Mouse (Mus musculus) intestine, embryonic 14.5 days (tissue): ENCODE measurements at regions not wholly inside any gene's neighbourhood (a gene's known extent, or its start where the extent isn't known, plus 50 kb on each side); places are given as distances from the start of the nearest gene placed in this dataset.
A peak's percentile ranks its signal among the peaks of the same experiment; 100 is the strongest.

Experiments
- ATAC-seq: fragments of 200-750 bp; cut with Nextera tagmentation; replicated peaks from 2 replicates; pipeline ENCODE4 v1.8.0; 2017; ENCODE audit warnings: low read depth, moderate number of reproducible peaks, moderate TSS enrichment, moderate library complexity; ENCODE audit not compliant: low FRiP score, low TSS enrichment
- DNase-seq: peaks from one replicate; pipeline ENCODE4 v3.0.0-alpha.2; 2018; ENCODE audit warnings: low spot score
- H3K27ac ChIP-seq: fragments of 300-500 bp; sonication (generic); 2 replicates; pipeline ENCODE4 v1.5.1; 2014; ENCODE audit warnings: low read depth, mild to moderate bottlenecking, control low read depth
- H3K27me3 ChIP-seq: fragments of 300-500 bp; sonication (generic); replicated peaks from 2 replicates; pipeline ENCODE4 v1.6.1; 2014; ENCODE audit warnings: low read length, control low read depth; ENCODE audit not compliant: control insufficient read depth, insufficient read depth
- H3K36me3 ChIP-seq: fragments of 300-500 bp; sonication (generic); 2 replicates; pipeline ENCODE4 v1.6.1; 2014; ENCODE audit warnings: low read length, control low read depth; ENCODE audit not compliant: control insufficient read depth, insufficient read depth
- H3K4me1 ChIP-seq: fragments of 300-500 bp; sonication (generic); replicated peaks from 2 replicates; pipeline ENCODE4 v1.6.1; 2014; ENCODE audit warnings: low read length, control low read depth, mixed read lengths; ENCODE audit not compliant: control insufficient read depth, insufficient read depth
- H3K4me2 ChIP-seq: fragments of 300-500 bp; sonication (generic); 2 replicates; pipeline ENCODE4 v1.6.1; 2014; ENCODE audit warnings: low read length
- H3K4me3 ChIP-seq: fragments of 300-500 bp; sonication (generic); 2 replicates; pipeline ENCODE4 v1.5.1; 2014; ENCODE audit warnings: low read depth, low read length, control low read depth, mixed read lengths
- H3K9ac ChIP-seq: fragments of 300-500 bp; sonication (generic); 2 replicates; pipeline ENCODE4 v1.6.1; 2014; ENCODE audit warnings: mild to moderate bottlenecking, low read length
- H3K9me3 ChIP-seq: fragments of 300-500 bp; sonication (generic); 2 replicates; pipeline ENCODE4 v1.6.1; 2016; ENCODE audit warnings: low read length, control low read depth; ENCODE audit not compliant: control insufficient read depth
- WGBS: fragments of 180-500 bp; shearing (Covaris S2); extraction: QIAGEN DNeasy Blood & Tissue Kit; methylation state at CpG from one replicate; pipeline ENCODE4 v1.1.7; 2014; 5-methylcytosine and 5-hydroxymethylcytosine counted together

GRCm38 (mm10) chr3:73435241-73435640 is 273.0 kb downstream of the Bche start:
- no peaks in the 10 kb centered on the region for H3K36me3 ChIP-seq
- 69% methylated on average over 2 of the region's 2 CpGs for WGBS
- no peaks in the 10 kb centered on the region for H3K9me3 ChIP-seq
- no peak overlapping the region for H3K9ac ChIP-seq
- no peak overlapping the region for H3K4me3 ChIP-seq
- DNase-seq, result no peak
- no peak for ATAC-seq
- H3K4me1 ChIP-seq, result no peaks in the 10 kb centered on the region
- H3K27me3 ChIP-seq, result no peaks in the 10 kb centered on the region
- H3K4me2 ChIP-seq, result no peak overlapping the region
- H3K27ac ChIP-seq, result no peak overlapping the region

DNA sequence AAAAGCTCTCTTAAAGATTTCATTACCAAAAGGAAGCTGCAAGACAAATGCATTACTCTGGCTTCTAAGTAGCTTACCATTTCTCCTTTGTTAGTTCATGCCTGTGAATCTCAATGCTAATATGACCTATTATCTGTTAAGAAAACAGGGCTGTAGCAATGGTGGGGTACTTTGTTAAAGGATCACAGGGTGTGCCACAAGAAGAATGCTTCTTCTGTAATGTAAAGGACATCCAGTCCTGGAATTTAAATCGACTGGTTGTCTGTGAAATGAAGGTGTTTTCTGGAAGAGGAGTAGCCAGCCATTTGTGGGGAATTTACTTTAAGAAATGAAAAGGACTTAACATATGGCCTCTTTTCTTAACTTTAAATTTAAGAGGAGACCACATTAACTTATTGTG is 273.9 kb downstream of the Bche start:
- Histone ChIP-seq H3K4me2 (no peak overlapping the region), H3K36me3 (no peaks in the 10 kb centered on the region), H3K4me1 (no peaks in the 10 kb centered on the region), H3K27ac (no peak overlapping the region), H3K9ac (no peak overlapping the region), H3K4me3 (no peak overlapping the region), H3K9me3 (no peaks in the 10 kb centered on the region), H3K27me3 (no peaks in the 10 kb centered on the region)
- ATAC-seq (no peak), DNase-seq (no peak)
- WGBS, result 68% methylated on average over 1 of the region's 1 CpGs

GRCm38 (mm10) chr3:73409929-73410522 is 298.2 kb downstream of the Bche start:
- Histone ChIP-seq H3K4me3 (no peak overlapping the region), H3K9me3 (no peaks in the 10 kb centered on the region), H3K4me2 (no peak overlapping the region), H3K27ac (no peak overlapping the region), H3K36me3 (no peaks in the 10 kb centered on the region), H3K27me3 (no peaks in the 10 kb centered on the region), H3K9ac (no peak overlapping the region), H3K4me1 (no peaks in the 10 kb centered on the region)
- no peak for DNase-seq
- WGBS, result 83% methylated on average over 4 of the region's 4 CpGs
- ATAC-seq, result no peak

DNA sequence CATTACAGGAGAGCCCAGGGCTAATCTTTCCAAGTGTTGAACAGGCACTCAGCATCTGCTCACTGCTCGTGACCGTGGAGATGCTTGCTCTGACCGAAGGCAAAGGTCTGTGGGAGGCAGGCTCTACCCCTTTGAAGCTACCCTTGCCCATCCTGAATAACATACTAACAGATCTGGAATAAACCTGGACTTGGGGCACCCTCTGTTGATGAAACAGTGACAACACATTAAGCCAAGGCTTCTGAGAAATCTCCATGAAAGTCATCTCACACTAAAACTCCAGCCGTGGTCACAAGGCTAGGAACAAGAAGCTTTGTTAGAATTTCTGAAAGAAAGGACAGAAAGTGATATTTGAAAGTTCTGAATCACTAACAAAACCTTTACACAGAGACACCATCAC is 306.8 kb downstream of the Bche start:
- WGBS, result 87% methylated on average over 4 of the region's 4 CpGs
- Histone ChIP-seq H3K36me3 (no peaks in the 10 kb centered on the region), H3K4me2 (no peak overlapping the region), H3K9me3 (no peaks in the 10 kb centered on the region), H3K9ac (no peak overlapping the region), H3K4me1 (no peaks in the 10 kb centered on the region), H3K27me3 (no peaks in the 10 kb centered on the region), H3K4me3 (no peak overlapping the region), H3K27ac (no peak overlapping the region)
- no peak for ATAC-seq
- DNase-seq, result no peak

- H3K4me1 ChIP-seq, result no peaks in the 10 kb centered on the region
- DNase-seq (no peak), ATAC-seq (no peak)
- no peak overlapping the region for H3K27ac ChIP-seq
- H3K27me3 ChIP-seq, result no peaks in the 10 kb centered on the region
- H3K9ac ChIP-seq, result no peak overlapping the region
- H3K4me2 ChIP-seq, result no peak overlapping the region
- 58% methylated on average over 4 of the region's 4 CpGs for WGBS
- no peak overlapping the region for H3K4me3 ChIP-seq
- no peaks in the 10 kb centered on the region for H3K36me3 ChIP-seq
- no peaks in the 10 kb centered on the region for H3K9me3 ChIP-seq
Measured at GRCm38 (mm10) chr3:73395808-73396207, 312.4 kb downstream of the Bche start.

- H3K27me3 ChIP-seq, result no peaks in the 10 kb centered on the region
- no peak overlapping the region for H3K4me2 ChIP-seq
- no peaks in the 10 kb centered on the region for H3K9me3 ChIP-seq
- no peak overlapping the region for H3K4me3 ChIP-seq
- ATAC-seq (no peak), DNase-seq (no peak)
- no peak overlapping the region for H3K27ac ChIP-seq
- WGBS, result 80% methylated on average over 3 of the region's 3 CpGs
- H3K9ac ChIP-seq, result no peak overlapping the region
- H3K36me3 ChIP-seq, result no peaks in the 10 kb centered on the region
- no peaks in the 10 kb centered on the region for H3K4me1 ChIP-seq
Measured at GRCm38 (mm10) chr3:73389722-73390651, 318.2 kb downstream of the Bche start.

DNA sequence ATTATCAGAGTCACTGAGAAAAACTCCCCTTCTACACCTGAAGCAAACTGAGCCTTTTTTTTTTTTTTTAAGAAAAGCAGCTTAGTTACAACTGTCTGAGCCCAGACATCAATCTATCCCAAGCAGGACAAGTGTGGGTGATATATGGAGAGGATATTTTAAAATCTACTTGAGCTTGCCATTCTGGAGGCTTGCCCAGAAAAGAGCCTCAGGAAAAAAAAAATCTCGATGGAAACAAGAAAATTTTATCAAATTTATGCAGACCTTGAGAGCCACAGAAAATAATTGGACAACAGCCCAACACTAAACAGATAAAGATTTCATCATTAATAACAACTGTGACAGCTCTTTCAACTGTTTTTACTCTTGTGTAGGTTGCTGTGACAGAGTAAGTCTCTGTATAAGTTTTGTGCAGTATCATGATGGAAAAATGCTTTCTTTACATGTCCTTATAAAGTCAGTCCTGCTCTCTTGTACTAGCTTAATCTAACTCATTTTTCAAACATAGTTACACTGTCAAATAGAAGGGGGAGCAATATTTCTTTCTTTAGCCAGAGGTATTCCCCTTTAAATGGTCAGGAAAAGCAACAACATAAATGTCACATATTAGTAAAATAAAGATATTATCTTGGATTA is 297.4 kb upstream of the Slitrk3 start:
- Histone ChIP-seq H3K9ac (no peak overlapping the region), H3K27ac (no peak overlapping the region), H3K4me1 (no peaks in the 10 kb centered on the region), H3K36me3 (no peaks in the 10 kb centered on the region), H3K9me3 (no peaks in the 10 kb centered on the region), H3K4me3 (no peak overlapping the region), H3K4me2 (no peak overlapping the region), H3K27me3 (no peaks in the 10 kb centered on the region)
- WGBS, result 32% methylated on average over 1 of the region's 1 CpGs
- DNase-seq (no peak), ATAC-seq (peak; percentile 43; the same call in 1 of the 2 replicates)

- DNase-seq (no peak), ATAC-seq (peak; percentile 64; the same call in 1 of the 2 replicates)
- H3K4me1 ChIP-seq, result no peaks in the 10 kb centered on the region
Measured at GRCm38 (mm10) chr3:73343199-73343598, 285.6 kb upstream of the Slitrk3 start.

More at GRCm38 (mm10) chr3:73343199-73343598, 285.6 kb upstream of the Slitrk3 start:
- H3K36me3 ChIP-seq, result no peaks in the 10 kb centered on the region
- no peak overlapping the region for H3K9ac ChIP-seq
- H3K27ac ChIP-seq, result no peak overlapping the region
- H3K27me3 ChIP-seq, result no peaks in the 10 kb centered on the region
- no peak overlapping the region for H3K4me2 ChIP-seq
- WGBS, result 19% methylated on average over 1 of the region's 1 CpGs
- no peaks in the 10 kb centered on the region for H3K9me3 ChIP-seq
- no peak overlapping the region for H3K4me3 ChIP-seq
